Mouse (Mus musculus) CD8-positive naive resting alpha-beta T cell, adult 2 months (primary cell): ENCODE data around the gene Olfr173.

Source experiments
- DNase-seq, 2 experiments: peaks; one replicate each; pipeline ENCODE4 v3.0.0; 2022; ENCODE audit warnings: low read depth in 2 of 2, low spot score in 2 of 2

The Olfr173 gene

DNA sequence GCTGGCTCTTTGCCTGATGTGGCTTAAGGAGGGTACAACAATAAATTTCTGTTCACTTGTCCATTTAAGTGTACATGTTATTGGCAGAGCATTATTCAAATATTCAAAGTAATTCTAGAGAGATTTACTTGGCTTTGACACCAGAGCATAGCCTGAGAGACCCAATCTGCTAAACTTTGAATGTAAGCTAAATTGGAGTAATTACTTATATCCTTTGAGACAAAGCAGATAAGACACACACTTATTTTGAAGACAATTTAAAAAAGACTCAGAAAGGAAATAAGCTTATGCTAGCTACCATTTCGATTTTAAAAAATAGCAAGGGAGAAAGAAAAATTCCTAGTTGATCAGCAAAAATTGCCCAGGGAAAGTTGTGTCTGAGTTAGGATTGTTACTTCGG is at the start of gene Olfr173:
Olfr173 (minus strand) TSS at position 101 of the 400 bp plus-strand sequence.
- no peak for DNase-seq

DNA sequence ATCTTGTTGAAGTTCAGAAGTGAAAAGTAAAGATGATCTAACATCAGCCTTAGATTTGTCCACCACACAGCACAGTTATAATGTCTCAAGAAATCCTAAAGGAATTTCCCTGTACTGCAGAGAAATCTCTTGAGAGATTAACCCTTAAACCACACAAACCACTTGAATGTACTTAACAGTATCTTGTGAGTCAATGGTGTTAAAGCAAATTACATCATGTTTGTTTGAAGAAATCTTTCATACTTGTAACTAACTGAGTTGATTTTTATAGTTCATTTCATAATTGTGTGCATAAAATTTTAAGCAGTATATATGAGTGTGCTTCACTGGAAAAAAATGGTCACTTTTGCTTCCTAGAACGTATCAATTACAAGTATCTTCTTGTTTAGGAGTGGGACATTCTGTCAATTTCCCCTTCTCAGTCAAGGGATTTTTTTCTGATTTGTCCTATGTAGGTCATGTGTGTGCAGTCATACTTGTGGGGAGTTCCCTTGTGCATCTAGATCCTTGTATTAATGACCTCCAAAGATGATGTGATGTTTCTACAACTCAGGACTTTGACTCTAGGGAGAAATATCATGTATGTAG is 26.8 kb upstream of the Olfr173 start, which contains the start of gene Olfr175-ps1:
Olfr175-ps1 (minus strand) TSS at position 51 of the 588 bp plus-strand sequence.
- no peak for DNase-seq

DNA sequence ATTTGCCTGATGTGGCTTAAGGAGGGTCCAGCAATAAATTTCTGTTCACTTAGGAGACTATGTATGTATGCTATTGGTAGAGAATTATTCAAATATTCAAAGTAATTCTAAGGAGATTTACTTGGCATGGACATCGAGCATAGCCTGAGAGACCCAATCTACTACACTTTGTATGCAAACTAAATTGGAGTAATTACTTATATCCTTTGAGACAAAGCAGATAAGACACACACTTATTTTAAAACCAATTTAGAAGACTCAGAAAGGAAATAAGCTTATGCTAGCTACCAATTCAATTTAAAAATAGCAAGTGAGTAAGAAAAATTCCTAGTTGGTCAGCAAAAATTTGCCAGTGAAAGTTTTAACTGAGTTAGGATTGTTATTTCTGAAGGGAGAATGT is 37.0 kb downstream of the Olfr173 start, which contains the start of gene Olfr172:
Olfr172 (minus strand) TSS at position 101 of the 400 bp plus-strand sequence.
- no peak for DNase-seq

DNA sequence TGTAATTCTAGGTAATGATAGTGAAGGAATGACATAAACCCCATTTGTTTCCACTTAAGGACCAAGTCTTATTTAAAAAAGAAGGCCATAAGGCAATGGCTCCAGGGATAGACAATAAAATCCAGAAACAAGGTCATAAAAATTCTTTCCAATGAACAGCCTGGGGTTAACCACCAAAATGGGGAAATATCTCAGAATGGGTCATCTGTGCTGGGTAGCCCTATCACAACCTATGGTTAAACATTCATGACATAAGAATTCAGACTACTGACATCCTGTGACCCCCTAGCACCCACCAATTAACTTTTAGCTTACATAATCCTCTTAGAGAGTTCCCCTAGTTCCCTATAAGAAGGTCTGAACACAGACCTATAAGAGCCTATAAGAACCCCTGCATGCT is 43.9 kb downstream of the Olfr173 start:
- DNase-seq, result no peak

DNA sequence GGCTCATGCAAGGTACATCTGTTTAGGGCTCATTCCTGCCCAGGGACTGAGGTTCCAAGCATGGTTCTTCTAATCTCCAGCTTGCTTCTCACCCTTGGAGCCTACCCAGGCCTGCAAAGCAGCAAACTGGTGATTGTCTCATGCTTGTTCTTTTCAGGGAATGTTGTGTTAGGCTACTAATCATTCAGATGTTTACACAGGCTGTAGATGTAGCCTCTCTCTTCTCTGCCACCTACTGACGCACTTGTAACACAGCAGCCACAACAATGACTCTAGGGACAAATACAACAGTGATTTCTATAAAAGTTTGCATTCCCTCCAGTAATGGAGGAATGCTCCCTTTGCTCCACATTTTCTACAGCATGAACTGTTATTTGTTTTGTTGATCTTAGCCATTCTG is 48.8 kb downstream of the Olfr173 start:
- no peak for DNase-seq

DNA sequence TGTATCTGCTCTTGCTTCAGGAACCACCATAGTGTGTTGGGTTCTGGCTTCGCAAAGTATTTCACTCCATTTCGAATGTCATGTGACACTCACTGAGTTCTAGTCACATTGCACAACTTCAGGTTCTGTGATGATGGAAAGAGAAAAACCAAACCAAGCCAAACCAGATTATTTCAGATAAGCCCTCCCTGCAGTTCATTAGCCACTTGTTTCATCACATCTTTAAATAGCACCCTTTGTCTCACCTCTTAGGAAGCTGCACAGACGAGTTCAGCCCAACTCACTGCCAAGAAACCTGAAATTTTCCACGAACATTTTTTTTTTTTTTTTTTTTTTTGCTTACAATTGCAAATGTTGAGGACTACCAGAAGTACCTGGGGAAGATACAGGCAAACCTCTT is 53.4 kb downstream of the Olfr173 start:
- no peak for DNase-seq
